Mouse (Mus musculus) lung, adult 18-20 months (tissue): ENCODE results near the gene Lman2.

ENCODE experiments used
- DNase-seq, 2 experiments: peaks; one replicate each; pipeline ENCODE4 v3.0.0; 2022; ENCODE audit warnings: mixed read lengths in 2 of 2

The Lman2 gene

DNA sequence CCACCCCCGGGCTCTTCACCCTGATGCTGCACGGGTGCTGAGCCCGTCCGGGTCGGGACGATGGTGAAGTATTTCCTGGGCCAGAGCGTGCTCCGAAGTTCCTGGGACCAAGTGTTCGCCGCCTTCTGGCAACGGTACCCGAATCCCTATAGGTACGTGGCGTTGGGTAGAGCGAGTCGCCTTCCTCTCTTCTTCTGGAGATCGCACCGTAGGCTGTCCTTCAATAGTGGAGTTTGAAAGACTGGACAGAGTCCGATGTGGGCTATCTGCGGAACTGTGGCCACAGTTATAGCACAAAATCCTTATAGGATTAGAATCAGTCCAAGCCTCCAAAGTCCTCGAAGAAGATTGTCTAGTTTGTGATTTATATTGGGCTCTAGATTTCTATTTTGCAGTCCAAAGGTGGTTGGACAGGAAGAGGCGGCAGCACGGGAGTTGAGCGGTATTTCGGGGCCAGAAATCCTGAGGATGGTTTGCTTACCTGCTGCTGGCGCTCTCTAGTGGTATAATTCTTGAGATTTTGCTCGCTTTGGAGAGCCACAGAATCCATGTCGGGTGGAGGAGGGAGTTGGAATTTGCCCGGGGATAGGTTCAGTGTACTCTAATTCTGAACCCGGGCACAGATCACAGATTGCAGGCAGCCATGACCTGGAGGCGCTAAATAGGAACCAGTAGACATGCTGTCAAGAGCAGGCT, 40.3 kb downstream of the Lman2 start:
- peak; percentile 31 to 39 for DNase-seq

DNA sequence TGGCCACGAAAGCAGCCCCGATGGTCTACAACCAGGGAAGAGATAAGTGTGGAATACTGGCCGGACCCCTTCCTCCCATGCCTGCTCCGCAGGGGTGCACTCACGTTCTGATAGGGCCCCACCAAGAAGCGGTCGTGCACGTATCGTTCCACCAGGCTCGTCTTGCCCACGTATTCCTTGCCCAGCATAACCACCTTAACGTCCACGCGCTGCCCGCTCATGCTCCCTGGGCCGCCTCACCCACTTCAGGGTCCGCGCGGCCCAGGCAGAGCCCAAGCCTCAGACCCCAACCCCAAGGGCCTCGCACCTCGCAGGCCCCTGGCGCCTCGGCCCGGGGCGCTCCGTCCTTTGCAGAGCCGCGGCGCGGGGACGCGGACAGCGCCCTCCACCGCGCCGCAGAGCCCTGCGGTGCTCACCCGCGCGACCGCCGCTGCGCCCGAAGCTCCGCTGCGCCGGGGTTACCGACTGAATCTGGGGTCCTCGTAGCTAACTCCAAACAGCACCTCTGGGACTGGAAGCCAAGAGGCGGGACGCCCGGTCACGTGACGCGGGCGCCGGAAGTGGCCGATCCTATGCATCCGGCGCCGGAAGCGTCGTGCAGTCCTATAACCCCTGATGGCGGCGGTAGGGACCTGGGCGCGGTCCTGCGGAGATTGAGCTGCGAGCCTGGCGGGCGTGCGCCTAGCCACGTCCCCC, 41.0 kb downstream of the Lman2 start, which contains the start of gene Rab24:
Rab24 (minus strand) TSS at position 513 of the 696 bp plus-strand sequence.
- DNase-seq: peak; percentile 85 to 89

DNA sequence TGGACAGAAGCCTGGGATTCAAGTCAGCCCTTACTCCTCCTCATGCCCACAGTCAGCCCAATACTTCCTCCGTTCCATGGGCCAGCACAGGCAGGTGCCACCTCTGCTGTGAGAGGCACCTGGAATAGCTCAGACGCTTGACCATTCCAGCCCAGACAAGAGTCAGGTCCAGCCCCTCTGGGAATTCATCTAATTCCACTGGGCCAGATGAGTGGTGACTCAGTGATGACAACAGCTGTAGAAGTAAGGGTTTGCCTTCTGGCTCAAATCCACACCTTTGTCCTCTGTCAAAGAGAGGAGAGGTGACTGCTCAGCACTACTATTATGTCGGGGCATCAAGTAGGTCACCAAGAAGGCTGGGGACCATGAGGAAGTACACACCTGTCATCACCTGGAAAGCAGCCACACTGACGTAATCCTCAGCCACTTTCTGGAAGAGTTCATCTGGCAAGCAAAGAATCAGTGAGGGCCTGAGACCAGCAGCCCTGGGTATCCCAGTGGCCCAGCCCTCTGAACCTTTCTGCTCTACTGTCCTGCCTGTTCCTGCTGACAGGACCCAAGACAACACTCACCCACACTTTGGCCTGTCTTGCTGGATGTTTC, 42.6 kb downstream of the Lman2 start, which contains the start of gene Prelid1:
Prelid1 (plus strand) TSS at position 570 of the 603 bp plus-strand sequence.
- DNase-seq: peak; percentile 26 to 33

DNA sequence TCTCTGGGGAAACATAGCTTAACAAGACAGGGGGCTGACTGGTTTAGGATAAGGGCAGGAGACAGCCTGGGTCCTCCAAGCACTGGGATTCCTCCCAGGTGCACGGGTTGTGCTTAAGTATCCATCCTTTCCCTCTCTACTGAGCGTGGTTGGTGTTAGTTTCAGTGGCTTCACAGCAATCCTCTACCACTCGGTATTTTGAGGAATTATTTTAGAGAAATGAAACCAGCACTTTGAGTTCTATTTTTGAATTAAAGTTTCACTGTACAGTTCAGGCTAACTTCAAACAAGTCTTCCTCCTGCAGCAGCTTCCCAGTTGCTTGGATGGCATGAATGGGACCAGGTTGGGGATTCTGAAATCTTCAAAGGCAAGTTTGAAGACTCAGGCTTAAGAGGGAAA, 44.2 kb downstream of the Lman2 start:
- no peak for DNase-seq

DNA sequence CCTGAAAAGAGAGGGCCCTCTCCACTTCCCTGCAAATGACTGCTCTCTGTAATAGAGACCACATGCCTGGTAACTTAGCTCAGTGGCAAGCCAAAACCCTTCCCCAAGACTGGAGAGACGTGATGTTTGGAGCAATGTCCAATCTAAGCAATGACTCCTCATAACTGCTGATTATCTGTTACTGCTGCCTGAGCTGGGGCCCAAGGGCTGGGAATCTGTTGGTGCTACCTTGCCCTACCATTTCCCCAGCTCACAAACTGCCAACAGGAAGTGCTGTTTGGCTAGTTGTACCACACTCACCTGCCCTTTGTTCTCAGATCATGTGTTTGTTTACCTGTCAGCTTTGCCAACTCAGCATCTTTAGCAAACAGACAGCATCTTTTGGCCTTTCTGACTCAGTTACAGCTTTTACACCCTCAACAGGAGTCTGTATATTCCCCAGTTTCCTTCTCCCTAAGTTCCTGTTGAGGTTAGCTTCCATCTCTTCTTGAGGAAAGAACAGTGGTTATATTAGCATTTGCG, 47.6 kb downstream of the Lman2 start:
- DNase-seq: no peak

DNA sequence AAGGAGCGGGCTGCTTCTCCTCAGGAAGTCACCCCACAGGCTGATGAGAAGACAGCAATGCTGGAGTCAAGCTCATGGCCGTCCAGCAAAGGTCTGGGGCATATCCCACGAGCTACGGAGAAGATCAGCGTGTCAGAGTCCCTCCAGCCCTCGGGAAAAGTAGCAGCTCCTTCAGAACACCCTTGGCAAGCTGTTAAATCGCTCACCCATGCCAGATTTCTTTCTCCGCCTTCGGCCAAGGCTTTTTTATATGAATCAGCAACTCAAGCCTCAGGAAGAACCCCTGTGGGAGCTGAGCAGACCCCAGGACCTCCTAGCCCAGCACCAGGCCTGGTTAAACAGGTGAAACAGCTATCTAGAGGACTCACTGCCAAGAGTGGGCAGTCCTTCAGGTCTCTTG, 49.5 kb downstream of the Lman2 start:
- no peak for DNase-seq

DNA sequence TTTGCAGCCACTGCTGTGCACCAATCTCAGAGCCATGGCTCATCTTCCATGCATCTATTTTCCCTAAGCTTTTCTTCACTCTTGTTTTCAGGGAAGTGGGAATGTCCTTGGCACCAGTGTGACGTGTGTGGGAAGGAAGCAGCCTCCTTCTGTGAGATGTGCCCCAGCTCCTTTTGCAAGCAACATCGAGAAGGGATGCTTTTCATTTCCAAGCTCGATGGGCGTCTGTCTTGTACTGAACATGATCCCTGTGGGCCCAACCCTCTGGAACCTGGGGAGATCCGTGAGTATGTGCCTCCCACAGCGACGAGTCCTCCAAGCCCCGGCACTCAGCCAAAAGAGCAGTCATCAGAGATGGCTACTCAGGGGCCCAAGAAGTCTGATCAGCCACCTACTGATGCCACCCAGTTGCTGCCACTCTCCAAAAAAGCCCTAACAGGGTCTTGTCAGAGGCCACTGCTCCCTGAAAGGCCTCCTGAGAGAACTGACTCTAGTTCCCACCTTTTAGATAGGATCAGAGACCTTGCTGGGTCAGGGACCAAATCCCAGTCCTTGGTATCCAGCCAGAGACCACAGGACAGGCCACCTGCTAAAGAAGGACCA, 50.5 kb downstream of the Lman2 start:
- no peak for DNase-seq

DNA sequence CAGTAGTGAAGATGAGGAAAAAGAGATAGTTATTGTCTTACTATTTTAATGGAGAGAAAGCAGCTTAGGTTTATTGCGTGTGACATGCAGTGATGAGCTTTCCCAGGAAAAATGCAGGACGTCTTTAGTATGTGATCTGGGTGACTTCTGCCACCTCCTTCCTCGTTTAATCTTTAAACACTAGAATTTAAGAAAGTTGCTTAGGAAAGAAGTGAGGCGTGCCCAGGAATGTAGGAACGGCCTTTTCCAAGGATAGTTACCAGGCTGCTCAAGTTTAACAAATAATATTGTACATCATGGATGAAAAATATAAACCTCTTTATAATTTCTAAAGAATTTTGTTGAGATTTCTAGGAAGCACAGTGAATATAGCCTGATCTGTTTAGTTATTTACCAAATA, 61.7 kb downstream of the Lman2 start:
- DNase-seq: no peak

DNA sequence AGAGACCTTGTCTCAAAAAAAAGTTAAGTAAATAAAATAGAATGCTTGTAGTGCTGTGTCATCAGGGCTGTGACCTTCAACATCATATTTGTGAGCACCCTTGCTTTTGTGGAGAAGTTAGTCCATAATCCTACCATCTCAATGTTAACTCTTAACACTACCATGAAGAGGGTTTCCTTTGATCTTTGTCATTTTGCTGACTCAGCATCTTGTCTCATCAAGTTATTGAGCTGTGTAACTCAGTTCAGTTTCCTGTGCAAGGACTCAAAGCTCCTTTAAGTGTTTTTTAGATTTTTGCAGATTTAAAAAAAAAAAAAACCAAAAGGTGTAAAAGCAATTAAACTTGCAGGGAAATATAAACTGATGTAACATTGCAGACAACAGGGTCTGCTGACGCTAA, 65.8 kb downstream of the Lman2 start:
- DNase-seq: no peak
